ENCODE assay signal across 18 mouse cellular contexts in genomic region chr4:139737035-139737434, GRCm38 (mm10).
DNase-seq lines count a peak whose midpoint lies in the region; ATAC-seq and TF ChIP-seq lines count a peak whose summit lies in the region.
"Had no signal": no experiment of that assay in that cellular context is flagged by ENCODE, and none has a peak within 500 bp of the region (broad histone marks: within the 10 kb centered on the region; RNA-seq: fewer than 3 reads in every experiment).

No protein-coding gene starts in this region.

- no peaks in the 10 kb centered on the region for H3K4me1 ChIP-seq in kidney, adult 2 months (ENCODE audit: control insufficient read depth, insufficient read depth, low read length)
- H3K4me1 ChIP-seq in liver, embryonic 12.5 days, result no peaks in the 10 kb centered on the region
- H3K4me1 ChIP-seq: forebrain, embryonic 13.5 days; heart, embryonic 13.5 days; limb, embryonic 10.5 days; megakaryocyte, embryonic 14.5 days; neural tube, embryonic 12.5 days had no signal

- no peak for ATAC-seq in liver, embryonic 12.5 days
- ATAC-seq: forebrain, embryonic 13.5 days; lung, postnatal 0 days had no signal

- H3K9me3 ChIP-seq in liver, embryonic 12.5 days (replicated peaks), result no peaks in the 10 kb centered on the region; the same call in 1 of the 2 replicates
- H3K9me3 ChIP-seq: forebrain, embryonic 13.5 days; limb, embryonic 10.5 days; neural tube, embryonic 12.5 days had no signal

- no peak for TF ChIP-seq CTCF in kidney, adult 2 months (conservative IDR thresholded peaks at IDR 0.05; ENCODE audit: insufficient read depth, insufficient read length, low read depth, low read length)

- H3K4me3 ChIP-seq in kidney, adult 2 months (ENCODE audit: insufficient read depth, low read depth, low read length), result no peak overlapping the region
- no peak overlapping the region for H3K4me3 ChIP-seq in liver, embryonic 12.5 days
- H3K4me3 ChIP-seq: forebrain, embryonic 13.5 days; heart, embryonic 13.5 days; limb, embryonic 10.5 days; megakaryocyte, embryonic 14.5 days; neural tube, embryonic 12.5 days had no signal

- H3K27ac ChIP-seq in kidney, adult 2 months (ENCODE audit: insufficient read depth, low read depth, low read length), result no peak overlapping the region
- no peak overlapping the region for H3K27ac ChIP-seq in liver, embryonic 12.5 days
- H3K27ac ChIP-seq: forebrain, embryonic 13.5 days; heart, embryonic 13.5 days; limb, embryonic 10.5 days; liver, embryonic 14.5 days; neural tube, embryonic 12.5 days had no signal

- TF ChIP-seq POLR2A in kidney, adult 2 months (IDR thresholded peaks at IDR 0.05; ENCODE audit: low read depth, low read length), result no peak

- intact Hi-C loops in left cerebral cortex, postnatal 14 days (cut with DNase I), result no loop called here

- no peak overlapping the region for H3K9ac ChIP-seq in liver, embryonic 12.5 days
- H3K9ac ChIP-seq: forebrain, embryonic 13.5 days; heart, embryonic 13.5 days; liver, embryonic 14.5 days; neural tube, embryonic 12.5 days had no signal

- H3K36me3 ChIP-seq in kidney, adult 2 months (ENCODE audit: control insufficient read depth, insufficient read depth, low read length), result no peaks in the 10 kb centered on the region
- H3K36me3 ChIP-seq in liver, embryonic 12.5 days, result no peaks in the 10 kb centered on the region
- H3K36me3 ChIP-seq: G1E; heart, embryonic 13.5 days; limb, embryonic 10.5 days had no signal

- DNase-seq in frontal cortex, postnatal 14 days (ENCODE audit: low spot score in 2 of 2), result peak; percentile 53 to 60
- peak; percentile 12 for DNase-seq in layer of hippocampus, adult 9-10 months (ENCODE audit: low spot score)
- peak; percentile 73 to 85 for DNase-seq in left cerebral cortex, postnatal 14 days (ENCODE audit: low spot score in 2 of 2)
- DNase-seq in right cerebral cortex, postnatal 4 days, result peak; percentile 15
- DNase-seq in kidney, adult 2 months, result no peak
- DNase-seq in gastrocnemius, postnatal 10 days, result no peak
- DNase-seq: adrenal gland, postnatal 25 days; cerebellum, postnatal 10 days; embryo, embryonic 11 days had no signal

- 70% methylated on average over 9 of the region's 9 CpGs for WGBS in kidney, adult 2 months
- WGBS in liver, embryonic 12.5 days (ENCODE audit: insufficient replicate concordance), result 77% methylated on average over 9 of the region's 9 CpGs

- H3K4me2 ChIP-seq in liver, embryonic 12.5 days, result no peak overlapping the region
- H3K4me2 ChIP-seq: forebrain, embryonic 13.5 days; heart, embryonic 13.5 days; neural tube, embryonic 12.5 days had no signal

- no peaks in the 10 kb centered on the region for H3K27me3 ChIP-seq in kidney, adult 2 months (replicated peaks; ENCODE audit: control insufficient read depth, insufficient read depth, low read length)
- H3K27me3 ChIP-seq in liver, embryonic 12.5 days (replicated peaks), result no peaks in the 10 kb centered on the region
- H3K27me3 ChIP-seq: forebrain, embryonic 13.5 days; neural tube, embryonic 12.5 days had no signal

Comparison
In these comparisons a context has a peak if more than half of its experiments do, and no peak if none do; other contexts are left out.
1. DNase-seq: peak in frontal cortex, postnatal 14 days (2 of 2), layer of hippocampus, adult 9-10 months (single experiment), left cerebral cortex, postnatal 14 days (2 of 2) and right cerebral cortex, postnatal 4 days (single experiment); none in kidney, adult 2 months (single experiment) and gastrocnemius, postnatal 10 days (single experiment).